Mouse (Mus musculus) heart, postnatal 36 days (tissue): Measurements from ENCODE around the gene Skil. TPM values are rescaled to one million over a fixed set of nuclear protein-coding genes. Genes with fewer than 3 reads are reported as not detected.
"Not testable (repeated sequence)": the region's sequence is repeated elsewhere in the genome, so short reads cannot be mapped to it uniquely, and the experiment has no call there.

Experiments
- DNase-seq, 2 experiments: peaks; one replicate each; pipeline ENCODE4 v3.0.0; 2021 to 2022
- intact Hi-C: fragments of 180-260 bp; cut with DNase I; formaldehyde crosslinking; loops from one replicate; pipeline ENCODE4 v1.15.1; 2025
- total RNA-seq, 2 experiments: library from RNA; stranded (reverse); gene quantifications; 2 replicates each; pipeline ENCODE4 v1.2.3; 2021

Gene Skil
- total RNA-seq, 2 experiments from 2014 or later, result 15.0 to 17.0 TPM

DNA sequence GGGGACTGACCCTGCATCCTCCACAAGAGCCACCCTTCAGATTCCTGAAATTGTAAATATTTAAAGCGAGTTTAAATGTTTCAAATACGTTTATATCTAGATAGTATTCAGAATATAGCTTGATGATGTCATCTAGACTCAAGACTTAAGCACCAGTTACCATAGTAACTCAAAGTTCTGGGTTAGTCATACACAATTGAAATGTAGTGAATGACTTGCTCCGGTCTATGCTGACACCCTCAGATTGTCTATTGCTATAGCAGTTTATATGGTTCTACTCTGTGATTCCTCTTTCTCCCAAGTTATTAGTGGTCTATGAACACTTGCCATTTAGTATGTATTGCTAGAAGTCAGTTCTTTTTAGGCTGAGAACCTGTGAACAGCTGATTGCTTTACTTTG, 14.2 kb downstream of the Skil start:
- intact Hi-C loops, result loop anchor here (2.0 kb wide), 1 partner anchor 52 kb away; no protein-coding TSS in a partner anchor
- no peak for DNase-seq

DNA sequence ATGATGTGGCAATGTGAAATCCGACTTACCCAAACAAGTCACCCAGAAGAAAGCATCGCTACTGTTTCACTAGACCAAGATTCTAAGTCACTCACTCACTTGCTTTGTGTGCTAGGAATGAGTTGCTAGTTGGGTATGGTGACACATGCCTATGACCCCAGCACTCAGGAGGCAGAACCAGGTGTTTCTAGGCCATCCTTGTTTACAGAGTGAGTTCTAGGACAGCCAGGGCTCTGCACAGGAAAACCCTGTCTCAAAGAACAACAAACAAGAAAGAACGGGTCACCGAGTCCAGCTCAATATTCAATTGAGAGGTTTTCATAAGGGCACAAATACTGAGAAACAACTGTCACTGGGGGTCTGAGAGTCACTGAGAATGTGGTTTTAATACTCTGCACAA, 28.2 kb downstream of the Skil start:
- intact Hi-C loops, result no loop called here
- no peak for DNase-seq

DNA sequence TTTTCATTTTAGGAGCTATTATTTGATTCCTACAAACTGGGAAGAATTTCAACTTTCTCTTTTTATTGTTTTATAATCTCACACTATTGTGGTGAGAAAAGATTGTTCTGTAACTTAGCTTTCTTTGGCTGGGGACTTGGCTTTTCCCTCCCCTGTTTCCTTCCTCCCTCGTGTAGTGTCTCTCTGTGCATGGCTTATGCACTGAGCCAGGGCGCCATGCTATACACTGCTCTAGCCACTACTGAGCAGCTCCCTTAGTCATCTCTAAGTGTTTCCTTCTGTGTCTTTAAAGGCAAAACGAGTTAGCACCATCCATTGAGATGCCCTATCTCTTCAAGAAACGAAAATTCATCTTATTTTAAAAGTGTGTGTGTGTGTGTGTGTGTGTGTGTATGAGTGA, 31.4 kb downstream of the Skil start:
- intact Hi-C loops, result no loop called here
- no peak for DNase-seq

DNA sequence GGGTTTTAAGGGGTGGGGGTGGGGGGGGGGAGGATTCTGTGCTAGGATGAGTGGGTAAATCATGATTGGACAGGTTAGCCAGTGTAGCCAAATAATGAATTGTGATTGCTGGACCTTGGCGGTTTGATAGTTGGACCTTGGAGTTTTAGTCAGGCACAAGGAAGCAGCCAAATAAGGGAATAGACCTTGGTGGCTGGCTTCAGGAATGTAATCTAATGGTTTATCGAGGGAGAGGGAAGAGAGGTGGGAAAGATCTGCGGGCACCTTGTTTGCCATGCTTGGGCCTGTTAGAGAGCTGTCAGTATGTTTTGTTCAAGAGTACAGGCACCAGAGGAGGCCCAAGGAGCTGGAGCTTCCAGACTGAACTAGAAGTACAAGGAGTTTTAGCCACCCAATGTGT, 32.0 kb downstream of the Skil start:
- intact Hi-C loops, result no loop called here
- no peak for DNase-seq

DNA sequence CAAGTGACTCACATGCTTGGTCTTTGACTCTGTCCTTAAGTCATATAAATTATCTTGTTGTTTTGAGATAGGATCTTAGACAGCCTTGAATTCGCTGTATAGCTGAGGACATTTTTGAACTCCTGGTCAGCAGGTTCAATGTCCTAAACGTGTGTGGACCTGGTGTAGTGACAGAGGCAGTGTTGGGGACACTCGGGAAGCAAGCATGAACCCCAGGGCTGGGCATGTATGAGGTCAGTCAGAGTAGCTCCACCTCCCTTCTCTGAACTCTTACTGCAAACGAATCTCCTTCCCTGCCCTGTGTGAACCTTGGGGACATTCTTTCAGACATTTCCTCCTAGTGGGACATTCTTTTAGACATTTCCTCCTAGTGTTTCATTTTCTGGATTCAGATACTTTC, 34.9 kb downstream of the Skil start:
- no peak for DNase-seq
- intact Hi-C loops, result loop anchor here (10.0 kb wide), 1 partner anchor 535 kb away; the partner anchor contains the start of gene Actrt3

DNA sequence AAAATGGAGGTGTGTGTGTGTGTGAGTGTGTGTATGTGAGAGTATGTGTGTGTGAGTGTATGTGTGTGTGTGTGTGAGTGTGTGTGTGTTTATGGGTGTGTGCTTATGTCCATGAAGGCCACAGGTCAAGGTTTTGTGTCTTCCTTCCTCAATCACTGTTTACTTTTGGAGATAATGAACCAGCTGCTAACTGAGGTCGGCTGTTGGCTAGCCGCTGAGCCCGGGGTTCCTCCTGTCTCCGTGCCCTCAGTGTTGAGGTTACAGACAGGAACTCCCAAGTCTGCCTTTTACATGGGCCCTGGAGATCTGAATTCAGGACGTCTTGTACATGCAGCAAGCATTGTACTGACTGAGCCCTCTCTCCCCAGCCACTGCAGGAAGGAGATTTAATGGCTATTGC, 38.8 kb downstream of the Skil start:
- no peak for DNase-seq
- intact Hi-C loops, result loop anchor here (10.0 kb wide), 1 partner anchor 539 kb away; the partner anchor contains the start of gene Actrt3

DNA sequence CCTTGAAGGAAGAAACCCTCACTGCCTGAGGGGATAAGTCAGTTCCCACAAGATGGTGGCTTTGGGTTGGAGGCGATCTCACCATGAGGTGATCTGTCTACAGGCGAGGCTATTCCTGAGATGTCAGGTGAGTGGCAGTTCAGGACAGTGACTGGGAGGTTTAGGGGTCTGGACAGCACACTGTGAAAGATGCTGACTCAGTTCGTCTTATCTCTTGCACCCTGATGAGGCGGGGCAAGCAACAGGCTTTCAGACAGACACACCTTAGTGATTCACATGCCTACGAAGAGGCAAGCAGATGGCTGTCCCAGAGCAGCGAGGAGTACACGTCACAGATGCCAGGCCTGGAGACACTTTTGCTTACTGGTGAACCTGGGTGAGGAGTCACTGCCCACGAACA, 39.4 kb downstream of the Skil start:
- intact Hi-C loops, result loop anchor here (10.0 kb wide), 1 partner anchor 539 kb away; the partner anchor contains the start of gene Actrt3
- no peak for DNase-seq

DNA sequence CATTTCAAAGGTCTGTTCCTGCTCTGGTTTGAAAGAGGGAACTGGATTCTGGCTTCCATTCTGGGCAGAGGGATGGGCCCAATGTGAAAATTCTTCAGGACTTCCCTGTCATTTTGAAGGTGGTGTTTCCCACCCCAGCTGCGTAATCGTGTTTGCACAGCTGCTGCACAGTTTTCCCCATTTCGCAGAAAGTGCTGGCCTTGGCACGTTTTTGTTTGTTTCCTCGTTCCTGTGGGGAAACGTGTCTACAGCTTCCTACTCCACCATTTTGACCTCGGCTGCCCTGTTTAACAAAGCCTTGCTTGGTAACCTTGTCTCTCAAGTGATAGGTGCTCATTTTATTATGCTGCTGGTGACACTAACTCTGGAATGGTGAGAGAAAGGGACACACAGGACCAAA, 39.8 kb downstream of the Skil start:
- intact Hi-C loops, result loop anchor here (5.0 to 10.0 kb wide), 2 partner anchors 37 to 540 kb away; partner anchors contain the start of genes Actrt3 and Skil
- DNase-seq, result no peak

DNA sequence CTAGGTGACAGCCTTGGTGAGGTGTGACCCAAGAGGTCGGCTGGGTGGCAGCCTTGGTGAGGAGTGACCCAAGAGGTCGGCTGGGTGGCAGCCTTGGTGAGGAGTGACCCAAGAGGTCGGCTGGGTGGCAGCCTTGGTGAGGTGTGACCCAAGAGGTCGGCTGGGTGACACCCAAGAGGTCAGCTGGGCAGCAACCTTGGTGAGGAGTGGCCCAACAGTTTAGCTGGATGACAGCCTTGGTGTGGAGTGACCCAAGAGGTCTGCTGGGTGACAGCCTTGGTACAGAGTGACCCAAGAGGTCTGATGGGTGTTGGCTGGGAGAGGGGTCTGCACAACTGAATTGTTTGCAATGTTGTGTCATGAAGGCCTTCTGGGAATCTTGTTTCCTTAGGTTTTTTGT, 41.7 kb downstream of the Skil start:
- not testable (repeated sequence) for DNase-seq
- intact Hi-C loops, result loop anchor here (5.0 to 10.0 kb wide), 2 partner anchors 39 to 542 kb away; partner anchors contain the start of genes Actrt3 and Skil

DNA sequence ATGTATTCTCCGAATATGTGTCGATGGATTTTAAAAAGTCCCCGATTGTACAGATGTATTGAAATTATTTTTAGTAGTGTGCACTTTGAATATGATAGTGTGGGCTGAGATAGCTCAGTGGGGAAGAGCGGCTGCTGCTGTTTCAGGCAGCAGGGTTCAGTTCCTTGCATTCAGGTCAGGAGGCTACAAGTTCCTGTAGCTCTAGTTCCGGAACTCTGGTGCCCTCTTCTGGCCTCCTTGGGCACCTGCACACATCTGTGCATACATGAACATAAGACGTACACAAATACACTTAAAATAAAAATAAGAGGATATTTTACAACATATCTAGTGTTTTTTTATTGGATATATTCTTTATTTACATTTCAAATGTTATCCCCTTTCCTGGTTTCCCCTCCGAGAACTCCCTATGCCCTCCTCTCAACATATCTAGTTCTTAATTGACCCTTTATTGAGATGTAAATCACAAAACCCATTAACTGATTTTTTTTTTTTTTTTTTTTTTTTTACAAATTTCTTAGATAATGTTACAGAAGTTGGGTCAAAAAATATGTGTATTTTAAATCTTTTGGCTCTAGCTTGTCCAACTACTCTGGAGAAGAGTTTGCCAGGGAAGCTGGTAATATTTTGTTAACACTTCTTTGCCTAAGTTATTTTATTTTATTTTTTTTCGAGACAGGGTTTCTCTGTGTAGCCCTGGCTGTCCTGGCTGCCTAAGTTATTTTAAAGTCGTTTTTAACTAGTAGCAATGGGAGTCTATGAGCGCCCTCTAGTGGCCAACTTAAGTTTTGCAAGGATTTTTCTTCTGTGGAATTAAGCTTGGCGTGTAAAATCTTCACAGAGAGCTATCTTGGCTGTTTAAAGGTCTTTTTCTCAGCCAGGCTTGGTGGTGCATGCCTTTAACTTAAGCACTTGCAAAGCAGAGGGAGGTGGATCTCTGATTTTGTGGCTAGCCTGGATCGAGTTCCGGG, 43.9 kb downstream of the Skil start:
- peak; percentile 75 for DNase-seq
- intact Hi-C loops, result loop anchor here (1.0 to 10.0 kb wide), 5 partner anchors 28 to 544 kb away; partner anchors contain the start of genes Actrt3, Lrrc31 and Skil

DNA sequence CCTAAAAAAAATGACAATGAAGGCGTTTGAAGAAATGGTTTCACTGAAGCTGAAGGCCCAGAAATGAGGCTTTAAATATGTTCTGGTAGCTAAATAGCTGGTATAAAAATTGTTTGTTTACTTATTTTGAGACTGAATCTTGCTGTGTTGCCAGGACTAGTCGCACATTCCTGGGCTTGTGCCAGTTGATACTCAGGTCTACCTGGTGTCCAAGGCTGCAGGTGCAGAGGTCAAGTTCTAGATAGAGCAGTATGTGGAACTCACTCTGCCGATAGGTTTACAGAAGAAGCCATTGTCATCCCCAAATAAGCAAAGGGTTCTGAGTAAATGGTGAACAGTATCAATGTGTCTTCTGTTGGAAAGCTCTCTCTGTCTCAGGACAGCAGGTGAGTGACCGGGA, 46.8 kb downstream of the Skil start:
- DNase-seq, result no peak
- intact Hi-C loops, result no loop called here

DNA sequence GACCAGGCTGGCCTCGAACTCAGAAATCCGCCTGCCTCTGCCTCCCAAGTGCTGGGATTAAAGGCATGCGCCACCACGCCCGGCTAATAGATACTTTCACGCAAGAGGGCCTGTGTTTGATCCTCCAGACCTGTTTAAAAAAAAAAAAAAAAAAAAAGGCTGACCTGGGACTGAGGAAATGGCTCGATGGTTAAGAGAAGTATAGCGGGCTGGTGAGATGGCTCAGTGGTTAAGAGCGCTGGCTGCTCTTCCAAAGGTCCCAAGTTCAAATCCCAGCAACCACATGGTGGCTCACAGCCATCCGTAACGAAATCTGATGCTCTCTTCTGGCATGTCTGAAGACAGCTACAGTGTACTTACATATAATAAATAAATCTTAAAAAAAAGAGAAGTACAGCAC, 50.4 kb downstream of the Skil start:
- DNase-seq, intact Hi-C loops: not testable (repeated sequence)

DNA sequence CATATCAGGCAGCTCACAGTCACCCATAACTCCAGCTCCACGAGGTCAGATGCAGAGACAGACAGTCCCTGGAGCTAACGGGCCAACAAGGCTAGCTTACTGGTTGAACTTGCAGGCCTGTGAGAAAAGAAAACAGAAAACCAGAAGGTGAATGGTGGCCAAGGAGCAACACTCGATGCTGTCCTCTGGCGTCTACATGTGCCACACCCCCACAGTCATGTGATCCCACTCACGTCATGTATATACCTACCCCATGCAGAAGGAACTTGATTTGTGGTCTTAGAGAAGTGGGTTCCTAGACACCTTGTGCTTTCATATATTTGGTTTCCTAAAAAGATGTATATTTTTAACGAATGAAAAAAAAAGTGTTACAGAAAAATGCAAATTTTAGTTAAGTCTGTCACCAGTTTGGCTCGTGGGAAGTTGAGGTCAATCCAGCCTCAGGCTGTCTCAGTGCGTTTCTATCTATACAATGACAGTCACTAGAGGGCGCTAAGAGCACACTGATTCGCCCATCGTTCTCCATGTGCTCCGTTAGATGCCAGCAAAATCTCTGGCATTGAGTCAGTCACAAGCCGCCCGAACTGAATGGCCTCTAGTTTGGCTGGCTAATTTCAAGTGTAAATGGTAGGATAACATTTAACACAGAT, 50.9 kb downstream of the Skil start:
- peak; percentile 75 for DNase-seq
- intact Hi-C loops, result loop anchor here (1.0 to 2.0 kb wide), 3 partner anchors 314 to 1043 kb away; no protein-coding TSS in a partner anchor

DNA sequence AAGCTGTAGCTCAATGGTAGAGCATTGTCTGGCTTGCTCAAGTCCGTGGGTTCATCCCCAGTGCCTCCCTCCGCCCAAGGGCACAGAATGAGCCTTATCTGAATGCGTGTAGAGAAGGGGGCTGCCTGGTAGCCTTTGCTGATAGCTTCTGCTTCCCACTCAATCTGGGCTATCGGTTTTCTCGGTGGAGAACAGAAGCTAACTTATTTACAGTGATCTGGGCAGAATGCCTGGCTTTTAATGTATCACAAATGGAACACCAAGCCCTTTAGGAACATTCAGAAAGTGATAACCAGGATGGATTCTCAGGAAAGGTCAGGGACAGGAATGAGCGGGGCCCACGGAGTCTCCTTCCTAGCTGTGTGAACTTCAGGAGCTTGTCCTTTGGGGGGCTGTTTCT, 53.7 kb downstream of the Skil start:
- no peak for DNase-seq
- intact Hi-C loops, result no loop called here

DNA sequence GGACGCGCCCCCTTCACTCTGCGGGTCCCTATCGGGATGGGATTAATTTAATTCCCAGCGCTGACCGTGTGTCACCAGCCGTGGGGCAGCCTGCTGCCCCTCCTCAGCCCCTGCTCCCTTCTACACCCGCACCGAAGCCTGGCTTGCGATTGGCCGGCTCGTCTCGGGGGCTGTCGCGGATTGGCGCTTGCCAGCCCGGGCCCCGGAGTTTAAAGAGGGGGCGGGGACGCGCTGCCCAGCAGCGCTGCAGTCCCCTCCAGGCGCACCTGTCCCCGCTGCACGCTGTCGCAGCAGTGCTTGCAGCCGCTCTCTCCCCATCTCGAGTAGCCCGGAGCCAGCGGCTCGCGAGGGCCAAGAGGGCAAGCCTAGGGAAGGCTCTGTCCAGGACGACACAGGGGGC, 54.8 kb downstream of the Skil start, which contains the start of gene Cldn11:
Gene Cldn11 (plus strand): TSS at position 215 of the 400 bp plus-strand sequence.
- DNase-seq, result no peak
- intact Hi-C loops, result no loop called here

DNA sequence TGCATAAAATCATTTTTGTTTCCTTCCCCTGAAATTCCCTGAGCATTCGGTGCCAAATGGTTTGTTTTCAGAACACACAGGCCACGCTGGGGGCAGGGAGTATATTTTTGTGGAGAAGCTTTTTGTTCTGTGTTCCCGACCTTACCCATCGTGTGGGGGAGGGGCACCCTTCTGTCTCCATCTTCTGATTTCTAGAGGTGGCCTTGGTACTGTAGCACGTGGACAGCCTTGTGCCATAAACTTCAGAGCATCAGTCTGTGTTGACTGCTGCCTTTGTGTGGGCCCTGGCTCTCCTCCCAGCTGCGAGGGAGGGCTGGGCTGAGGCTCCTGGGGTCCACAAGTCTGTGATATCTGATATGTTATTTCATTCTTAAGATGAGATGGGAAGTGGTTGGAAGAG, 57.2 kb downstream of the Skil start:
- no peak for DNase-seq
- intact Hi-C loops, result no loop called here

DNA sequence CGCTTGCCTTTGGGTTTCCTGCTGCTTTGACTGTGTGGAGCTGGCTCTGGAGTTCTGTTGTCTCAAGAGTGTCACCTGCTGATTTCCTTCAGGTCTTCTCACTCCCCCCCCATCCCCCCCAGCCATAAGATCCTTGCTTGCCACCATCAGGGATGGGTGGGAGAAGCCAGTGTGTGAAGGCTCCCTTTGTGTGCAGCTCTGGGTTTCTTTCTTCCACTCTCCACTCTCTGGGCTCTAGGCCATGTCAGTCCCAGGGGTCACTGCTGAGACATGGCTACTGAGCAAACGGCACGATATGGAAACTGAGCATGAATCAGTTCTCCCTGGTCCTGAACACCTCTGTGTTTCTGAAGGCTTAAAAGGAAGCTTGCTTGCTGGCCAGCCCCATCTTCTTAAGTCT, 61.3 kb downstream of the Skil start:
- intact Hi-C loops, result no loop called here
- DNase-seq, result no peak

DNA sequence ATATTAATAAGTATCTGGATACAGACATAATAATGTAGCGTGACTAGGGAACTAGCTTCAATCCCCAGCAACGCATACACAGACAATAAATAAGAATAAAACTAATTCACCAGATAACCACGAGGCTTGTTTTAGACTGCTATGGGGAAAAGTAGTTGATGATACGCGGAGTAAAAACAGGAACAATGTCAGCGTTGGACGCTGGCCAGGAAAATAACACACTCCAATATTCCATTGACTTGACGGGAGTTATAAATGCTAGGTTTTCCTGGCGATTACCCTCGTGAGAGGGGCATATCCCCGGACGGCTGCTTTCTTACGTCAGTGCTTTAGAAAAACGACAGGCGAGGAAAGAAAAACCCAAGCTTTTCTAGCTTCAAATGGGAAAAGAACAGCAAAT, 62.9 kb downstream of the Skil start:
- intact Hi-C loops, result no loop called here
- DNase-seq, result no peak

DNA sequence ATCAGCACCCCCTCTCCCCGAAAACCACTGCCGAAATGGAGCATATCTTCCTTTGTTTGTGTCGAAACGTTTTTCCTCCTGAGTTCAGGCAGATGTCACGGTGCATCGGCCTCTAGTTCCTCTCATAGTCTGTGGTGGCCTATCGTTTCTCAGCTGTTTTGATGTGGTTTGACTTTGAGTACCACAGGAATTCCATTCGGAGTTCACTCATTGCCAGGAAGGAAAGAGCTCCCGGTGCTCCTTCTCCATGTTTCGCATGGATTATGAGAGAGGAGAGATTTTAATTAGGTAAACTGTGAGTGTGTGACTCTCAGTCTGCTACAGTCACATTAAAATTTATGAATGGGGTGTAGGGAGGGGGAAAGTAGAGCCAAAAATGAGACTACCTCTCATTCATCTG, 65.2 kb downstream of the Skil start:
- intact Hi-C loops, result no loop called here
- no peak for DNase-seq

DNA sequence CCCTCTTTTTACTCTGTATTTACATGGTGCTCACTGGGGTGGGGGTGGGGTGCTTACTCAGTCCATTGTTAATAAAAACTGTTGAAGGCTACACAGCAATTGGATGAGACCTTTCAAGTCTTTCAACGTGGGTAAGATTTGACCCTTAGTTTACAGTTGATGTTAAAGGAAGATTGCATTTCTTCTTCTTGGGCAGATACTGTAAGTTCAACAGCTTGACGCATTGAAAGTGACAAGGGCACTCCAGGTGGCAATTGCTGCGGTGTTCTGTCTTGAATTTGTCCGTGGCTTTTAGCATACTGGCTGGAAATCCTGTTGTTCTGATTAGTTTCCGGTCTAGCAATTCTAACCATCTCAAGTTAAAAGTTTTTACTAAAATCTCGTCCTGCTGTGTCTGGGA, 66.5 kb downstream of the Skil start:
- intact Hi-C loops, result no loop called here
- no peak for DNase-seq

DNA sequence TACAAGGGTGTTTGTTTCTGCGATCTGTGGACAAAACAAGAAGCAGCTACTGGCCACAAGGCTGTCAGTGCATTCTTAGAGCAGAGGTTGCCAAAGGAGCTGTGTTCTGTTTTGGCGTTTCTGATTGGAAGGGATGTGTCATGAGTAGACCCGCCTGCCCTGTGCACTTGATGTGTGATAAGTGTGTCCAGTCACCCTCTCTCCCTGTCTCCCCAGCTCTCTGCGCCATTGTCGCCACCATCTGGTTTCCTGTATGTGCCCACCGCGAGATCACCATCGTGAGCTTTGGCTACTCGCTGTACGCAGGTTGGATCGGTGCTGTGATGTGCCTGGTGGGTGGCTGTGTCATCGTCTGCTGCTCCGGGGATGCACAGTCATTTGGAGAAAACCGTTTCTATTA, 68.0 kb downstream of the Skil start:
- intact Hi-C loops, result no loop called here
- no peak for DNase-seq
